ENCODE assay signal across 8 mouse cellular contexts in genomic region chr4:46344288-46344687, GRCm38 (mm10). TPM values are rescaled to one million over a fixed set of nuclear protein-coding genes. Genes with fewer than 3 reads are reported as not detected.
DNase-seq lines count a peak whose midpoint lies in the region; ATAC-seq and TF ChIP-seq lines count a peak whose summit lies in the region.

No protein-coding gene starts in this region.

- H3K4me1 ChIP-seq in embryonic fibroblast, embryonic 13.5 days (ENCODE audit: control insufficient read depth, insufficient read depth, low read length), result no peaks in the 10 kb centered on the region
- H3K4me1 ChIP-seq in intestine, embryonic 15.5 days (replicated peaks), result peaks cover 22% of the 10 kb centered on the region
- H3K4me1 ChIP-seq in megakaryocyte, embryonic 14.5 days, result peaks cover 55% of the 10 kb centered on the region
- no peaks in the 10 kb centered on the region for H3K4me1 ChIP-seq in stomach, postnatal 0 days (replicated peaks; ENCODE audit: control insufficient read depth, insufficient read depth)

- WGBS in intestine, embryonic 15.5 days, result under 1% methylated on average over 51 of the region's 51 CpGs
- 1% methylated on average over 46 of the region's 51 CpGs for WGBS in stomach, postnatal 0 days

- peaks cover 97% of the 10 kb centered on the region for H3K27me3 ChIP-seq in intestine, embryonic 15.5 days (replicated peaks)
- peaks cover 98% of the 10 kb centered on the region for H3K27me3 ChIP-seq in megakaryocyte, embryonic 14.5 days (replicated peaks)
- peaks cover 48% of the 10 kb centered on the region; the same call in 1 of the 2 replicates for H3K27me3 ChIP-seq in stomach, postnatal 0 days (ENCODE audit: control insufficient read depth, insufficient read depth, low read length)

- H3K4me3 ChIP-seq in embryonic fibroblast, embryonic 13.5 days (ENCODE audit: insufficient read depth, low read length), result peak overlapping the region; percentile 19
- peak overlapping the region; percentile 38 for H3K4me3 ChIP-seq in intestine, embryonic 15.5 days (replicated peaks)
- H3K4me3 ChIP-seq in megakaryocyte, embryonic 14.5 days (replicated peaks), result peak overlapping the region; percentile 87
- H3K4me3 ChIP-seq in stomach, postnatal 0 days (ENCODE audit: low read depth, low read length), result peak overlapping the region; percentile 46

- peak; percentile 17 for DNase-seq in spleen, postnatal 36 days (ENCODE audit: low spot score in 2 of 2)
- DNase-seq in spleen, adult 12 weeks (ENCODE audit: low spot score), result no peak
- DNase-seq in stomach, postnatal 0 days (ENCODE audit: low spot score), result no peak
- DNase-seq in layer of hippocampus, adult 9-10 months (ENCODE audit: low spot score), result no peak
- DNase-seq in ovary, postnatal 36 days (ENCODE audit: low spot score), result no peak

- H3K4me2 ChIP-seq in intestine, embryonic 15.5 days (replicated peaks), result peak overlapping the region; percentile 70
- peak overlapping the region; percentile 58 for H3K4me2 ChIP-seq in stomach, postnatal 0 days (replicated peaks; ENCODE audit: low read depth)

- TF ChIP-seq POLR2A in embryonic fibroblast, embryonic 13.5 days (IDR thresholded peaks at IDR 0.05; ENCODE audit: low read depth, low read length), result no peak

- H3K27ac ChIP-seq in embryonic fibroblast, embryonic 13.5 days (ENCODE audit: insufficient read depth, low read length), result no peak overlapping the region
- H3K27ac ChIP-seq in intestine, embryonic 15.5 days, result no peak overlapping the region
- H3K27ac ChIP-seq in stomach, postnatal 0 days (replicated peaks), result no peak overlapping the region

- no peaks in the 10 kb centered on the region for H3K9me3 ChIP-seq in intestine, embryonic 15.5 days
- peaks cover 15% of the 10 kb centered on the region for H3K9me3 ChIP-seq in megakaryocyte, embryonic 14.5 days
- H3K9me3 ChIP-seq in stomach, postnatal 0 days (ENCODE audit: control insufficient read depth, low read length), result no peaks in the 10 kb centered on the region

- ATAC-seq in intestine, embryonic 15.5 days, result peak; percentile 50; the same call in 1 of the 2 replicates
- no peak for ATAC-seq in stomach, postnatal 0 days (ENCODE audit: low FRiP score, low TSS enrichment)

- TF ChIP-seq CTCF in embryonic fibroblast, embryonic 13.5 days (IDR thresholded peaks at IDR 0.05; ENCODE audit: borderline replicate concordance, insufficient read depth, low read length), result no peak
- TF ChIP-seq CTCF in stomach, postnatal 0 days (IDR thresholded peaks at IDR 0.05; ENCODE audit: low read depth), result peak; percentile 12; the same call in 1 of the 2 replicates

- TF ChIP-seq EP300 in stomach, postnatal 0 days (optimal IDR thresholded peaks at IDR 0.05), result no peak

- H3K9ac ChIP-seq in intestine, embryonic 15.5 days, result no peak overlapping the region
- peak overlapping the region; percentile 23; the same call in 1 of the 2 replicates for H3K9ac ChIP-seq in stomach, postnatal 0 days (ENCODE audit: low read length)

- H3K36me3 ChIP-seq in intestine, embryonic 15.5 days, result no peaks in the 10 kb centered on the region
- H3K36me3 ChIP-seq in megakaryocyte, embryonic 14.5 days (replicated peaks; ENCODE audit: low read length), result no peaks in the 10 kb centered on the region
- no peaks in the 10 kb centered on the region for H3K36me3 ChIP-seq in stomach, postnatal 0 days (ENCODE audit: control insufficient read depth, insufficient read depth, low read length)

RNA-seq across cellular contexts. Expression of gene Foxe1, which starts 0.9 kb away (rescaled TPM):
- polyA plus RNA-seq in embryonic fibroblast, embryonic 13.5 days (2011; ENCODE audit: insufficient read length, low read depth, missing spikeins), result not detected in 2 replicates
- not detected in 2 replicates for polyA plus RNA-seq in intestine, embryonic 15.5 days (2015; fragmentation: Nextera tagmentation; extraction: Ambion mirVana)
- not detected in 2 replicates for polyA plus RNA-seq in megakaryocyte, embryonic 14.5 days (2012; ENCODE audit: insufficient read depth, low replicate concordance)
- 0.78 and 0.93 TPM in 2 replicates for polyA plus RNA-seq in stomach, postnatal 0 days (2015; fragmentation: Nextera tagmentation; extraction: Ambion mirVana)

RNA-seq across cellular contexts. Expression of gene Trmo, which starts 44.9 kb away (rescaled TPM):
- polyA plus RNA-seq in embryonic fibroblast, embryonic 13.5 days (2011; ENCODE audit: insufficient read length, low read depth, missing spikeins), result 2.7 and 2.8 TPM in 2 replicates
- 11.2 and 11.5 TPM in 2 replicates for polyA plus RNA-seq in intestine, embryonic 15.5 days (2015; fragmentation: Nextera tagmentation; extraction: Ambion mirVana)
- 1.5 and 3.7 TPM in 2 replicates for polyA plus RNA-seq in megakaryocyte, embryonic 14.5 days (2012; ENCODE audit: insufficient read depth, low replicate concordance)
- 6.5 and 7.5 TPM in 2 replicates for polyA plus RNA-seq in stomach, postnatal 0 days (2015; fragmentation: Nextera tagmentation; extraction: Ambion mirVana)

Comparison
In these comparisons a context has a peak if more than half of its experiments do, and no peak if none do; other contexts are left out.
1. DNase-seq: peak in spleen, postnatal 36 days (2 of 2); none in spleen, adult 12 weeks (single experiment), stomach, postnatal 0 days (single experiment), layer of hippocampus, adult 9-10 months (single experiment) and ovary, postnatal 36 days (single experiment).
2. H3K4me3 ChIP-seq: peak in every context shown above with its lines; median percentile 87 in megakaryocyte, embryonic 14.5 days; 46 in stomach, postnatal 0 days; 38 in intestine, embryonic 15.5 days; 19 in embryonic fibroblast, embryonic 13.5 days.